Mouse (Mus musculus) MEL (cell line): ENCODE measurements around the gene Ifi47. TPM values are rescaled to one million over a fixed set of nuclear protein-coding genes. Genes with fewer than 3 reads are reported as not detected.

Source experiments
- DNase-seq: peaks from one replicate; pipeline ENCODE4 v3.0.0; 2011; ENCODE audit warnings: low read depth, low spot score
- H3K27ac ChIP-seq: 2 replicates; pipeline ENCODE4 v1.5.1; 2012; ENCODE audit warnings: low read depth, mild to moderate bottlenecking, control low read depth, low read length, moderate library complexity; ENCODE audit not compliant: control insufficient read depth
- H3K27me3 ChIP-seq, 2 experiments: fragments of 150-350 bp in 1 of 2; sonication (generic) in 1 of 2; 2 replicates each; pipeline ENCODE4 v1.6.1; 2012; ENCODE audit warnings: low read length in 2 of 2, mild to moderate bottlenecking in 2 of 2, improper control_type of control experiment in 1 of 2, moderate library complexity in 1 of 2; ENCODE audit not compliant: insufficient read depth in 2 of 2, control insufficient read depth in 1 of 2
- H3K36me3 ChIP-seq, 2 experiments: 2 replicates each; pipeline ENCODE4 v1.6.1; 2012 to 2014; ENCODE audit warnings: low read length in 2 of 2, improper control_type of control experiment in 1 of 2, inconsistent platforms in 1 of 2, mild to moderate bottlenecking in 1 of 2; ENCODE audit not compliant: insufficient read depth in 2 of 2, control insufficient read depth in 1 of 2
- H3K4me1 ChIP-seq, 2 experiments: fragments of 150-350 bp in 1 of 2; sonication (generic) in 1 of 2; 2 replicates each; pipeline ENCODE4 v1.6.1; 2012; ENCODE audit warnings: low read length in 2 of 2, improper control_type of control experiment in 1 of 2, mild to moderate bottlenecking in 1 of 2; ENCODE audit not compliant: insufficient read depth in 2 of 2, control insufficient read depth in 1 of 2
- H3K4me3 ChIP-seq, 2 experiments: fragments of 150-350 bp in 1 of 2; sonication (generic) in 1 of 2; 2 replicates each; pipeline ENCODE4 v1.5.1; 2012; ENCODE audit warnings: low read depth in 2 of 2, low read length in 2 of 2, mild to moderate bottlenecking in 2 of 2, moderate library complexity in 2 of 2, control low read depth in 1 of 2, improper control_type of control experiment in 1 of 2; ENCODE audit not compliant: control insufficient read depth in 1 of 2, insufficient read depth in 1 of 2
- H3K79me2 ChIP-seq: 2 replicates; pipeline ENCODE4 v1.6.1; 2012; ENCODE audit warnings: mild to moderate bottlenecking, low read length, moderate library complexity; ENCODE audit not compliant: control insufficient read depth, poor library complexity, insufficient read depth
- H3K9ac ChIP-seq: 2 replicates; pipeline ENCODE4 v1.6.1; 2012; ENCODE audit warnings: low read depth, mild to moderate bottlenecking, control low read depth, low read length, moderate library complexity; ENCODE audit not compliant: control insufficient read depth, poor library complexity, severe bottlenecking
- H3K9me3 ChIP-seq: fragments of 150-350 bp; sonication (generic); replicated peaks from 2 replicates; pipeline ENCODE4 v1.6.1; 2012; ENCODE audit warnings: mild to moderate bottlenecking, low read length, improper control_type of control experiment, moderate library complexity; ENCODE audit not compliant: insufficient read depth
- CHD1 ChIP-seq: IDR thresholded peaks from 2 replicates; pipeline ENCODE4 v1.6.1; 2012; ENCODE audit warnings: low read depth, mild to moderate bottlenecking, inconsistent platforms, low read length, improper control_type of control experiment
- CHD2 ChIP-seq: IDR thresholded peaks from 2 replicates; pipeline ENCODE4 v1.6.1; 2011; ENCODE audit warnings: low read length, improper control_type of control experiment
- E2F4 ChIP-seq: IDR thresholded peaks from 2 replicates; pipeline ENCODE4 v1.6.1; 2011; ENCODE audit warnings: low read depth, low read length, improper control_type of control experiment, borderline replicate concordance
- EP300 ChIP-seq, 2 experiments: IDR thresholded peaks; 2 replicates each; pipeline ENCODE4 v1.6.1; 2011; ENCODE audit warnings: improper control_type of control experiment in 2 of 2, low read length in 2 of 2, low read depth in 1 of 2, mild to moderate bottlenecking in 1 of 2
- GABPA ChIP-seq: IDR thresholded peaks from 2 replicates; pipeline ENCODE4 v1.6.1; 2012; ENCODE audit warnings: low read depth, mild to moderate bottlenecking, inconsistent platforms, low read length, improper control_type of control experiment, moderate library complexity
- JUND ChIP-seq: IDR thresholded peaks from 2 replicates; pipeline ENCODE4 v1.6.1; 2011; ENCODE audit warnings: low read depth, mild to moderate bottlenecking, improper control_type of control experiment, low read length
- MAFK ChIP-seq: IDR thresholded peaks from 2 replicates; pipeline ENCODE4 v1.6.1; 2011; ENCODE audit warnings: low read depth, mild to moderate bottlenecking, low read length, improper control_type of control experiment, borderline replicate concordance
- MXI1 ChIP-seq: IDR thresholded peaks from 2 replicates; pipeline ENCODE4 v1.6.1; 2011; ENCODE audit warnings: mild to moderate bottlenecking, low read depth, low read length, improper control_type of control experiment
- MYB ChIP-seq: IDR thresholded peaks from 2 replicates; pipeline ENCODE4 v1.6.1; 2011; ENCODE audit warnings: mild to moderate bottlenecking, low read depth, low read length, improper control_type of control experiment
- NELFE ChIP-seq: IDR thresholded peaks from 2 replicates; pipeline ENCODE4 v1.6.1; 2011; ENCODE audit warnings: low read depth, low read length, improper control_type of control experiment
- POLR2A ChIP-seq, 2 experiments: IDR thresholded peaks; 2 replicates each; pipeline ENCODE4 v1.6.1; 2011 to 2012; ENCODE audit warnings: low read length in 2 of 2, mild to moderate bottlenecking in 2 of 2, control low read depth in 1 of 2, improper control_type of control experiment in 1 of 2, low read depth in 1 of 2, moderate library complexity in 1 of 2; ENCODE audit not compliant: control insufficient read depth in 1 of 2, insufficient read depth in 1 of 2, poor library complexity in 1 of 2
- POLR2AphosphoS2 ChIP-seq: IDR thresholded peaks from 2 replicates; pipeline ENCODE4 v1.6.1; 2011; ENCODE audit warnings: low read length, improper control_type of control experiment
- POLR2AphosphoS5 ChIP-seq: IDR thresholded peaks from 2 replicates; pipeline ENCODE4 v1.6.1; 2012; ENCODE audit warnings: low read depth, borderline replicate concordance, mild to moderate bottlenecking, inconsistent platforms, low read length, moderate library complexity, mixed read lengths
- RCOR1 ChIP-seq: IDR thresholded peaks from 2 replicates; pipeline ENCODE4 v1.6.1; 2012; ENCODE audit warnings: low read depth, mild to moderate bottlenecking, inconsistent platforms, low read length, improper control_type of control experiment
- SMC3 ChIP-seq: IDR thresholded peaks from 2 replicates; pipeline ENCODE4 v1.6.1; 2011; ENCODE audit warnings: low read depth, low read length, improper control_type of control experiment
- TAL1 ChIP-seq: IDR thresholded peaks from 2 replicates; pipeline ENCODE4 v1.6.1; 2012; ENCODE audit warnings: mild to moderate bottlenecking, inconsistent platforms, low read length, moderate library complexity, mixed read lengths
- TCF12 ChIP-seq: IDR thresholded peaks from 2 replicates; pipeline ENCODE4 v1.6.1; 2014; ENCODE audit warnings: low read depth, mild to moderate bottlenecking, inconsistent platforms, low read length, improper control_type of control experiment, moderate library complexity
- USF2 ChIP-seq, 2 experiments: IDR thresholded peaks; 2 replicates each; pipeline ENCODE4 v1.6.1; 2011 to 2012; ENCODE audit warnings: improper control_type of control experiment in 2 of 2, low read length in 2 of 2, borderline replicate concordance in 1 of 2, inconsistent platforms in 1 of 2, low read depth in 1 of 2, mild to moderate bottlenecking in 1 of 2; ENCODE audit not compliant: insufficient read depth in 1 of 2
- ZKSCAN1 ChIP-seq: IDR thresholded peaks from 2 replicates; pipeline ENCODE4 v1.6.1; 2012; ENCODE audit warnings: low read depth, mild to moderate bottlenecking, inconsistent platforms, low read length, improper control_type of control experiment, moderate library complexity
- ZMIZ1 ChIP-seq: IDR thresholded peaks from 2 replicates; pipeline ENCODE4 v1.6.1; 2012; ENCODE audit warnings: low read depth, mild to moderate bottlenecking, inconsistent platforms, low read length, improper control_type of control experiment, moderate library complexity
- ZNF384 ChIP-seq: IDR thresholded peaks from 2 replicates; pipeline ENCODE4 v1.6.1; 2012; ENCODE audit warnings: low read depth, mild to moderate bottlenecking, inconsistent platforms, low read length, improper control_type of control experiment
- polyA plus RNA-seq, 2 experiments: library from polyadenylated mRNA; stranded (reverse) in 1 of 2; unstranded in 1 of 2; fragments of >175 nt in 1 of 2; fragments of >200 nt in 1 of 2; gene quantifications; 2 replicates each; pipeline versions ENCODE4 v1.2.1 to v1.2.4; 2012; ENCODE audit warnings: low replicate concordance in 2 of 2, low read depth in 1 of 2; ENCODE audit not compliant: insufficient read length in 2 of 2, insufficient read depth in 1 of 2, missing spikeins in 1 of 2
- total RNA-seq: library from RNA; depleted of rRNA; stranded (reverse); fragments of 300-350 nt; gene quantifications from 2 replicates; pipeline ENCODE4 v1.2.3, GENCODE M21; 2012

Ifi47 gene
- total and polyA plus RNA-seq, 3 experiments, result 26.4 to 35.2 TPM; not detected in 1

- no peaks in the 10 kb centered on the region for H3K36me3 ChIP-seq
- peaks cover 0 to 2% of the 10 kb centered on the region in 2 experiments; a peak in 2 of 4 replicates for H3K27me3 ChIP-seq
- H3K4me1 ChIP-seq, result no peaks in the 10 kb centered on the region
- H3K79me2 ChIP-seq, result no peaks in the 10 kb centered on the region
- no peak overlapping the region for H3K4me3 ChIP-seq
- DNase-seq, result no peak
- no peak for TF ChIP-seq MYB
- TF ChIP-seq ZNF384, result no peak
- TF ChIP-seq E2F4, result no peak
- TF ChIP-seq USF2 (IDR thresholded peaks at IDR 0.05; ENCODE audit: borderline replicate concordance in 1 of 2, insufficient read depth in 1 of 2, low read depth in 1 of 2, low read length in 2 of 2), result no peak
- TF ChIP-seq EP300 (IDR thresholded peaks at IDR 0.05; ENCODE audit: low read depth in 1 of 2, low read length in 2 of 2), result no peak
- TF ChIP-seq POLR2A (IDR thresholded peaks at IDR 0.05; ENCODE audit: control insufficient read depth in 1 of 2, insufficient read depth in 1 of 2, low read depth in 1 of 2, low read length in 2 of 2, poor library complexity in 1 of 2), result no peak
- TF ChIP-seq ZKSCAN1, result no peak
- no peak for TF ChIP-seq RCOR1
- no peak for TF ChIP-seq TCF12
- TF ChIP-seq JUND, result no peak
- no peak for TF ChIP-seq TAL1
- no peak for TF ChIP-seq GABPA
- TF ChIP-seq ZMIZ1, result no peak
- TF ChIP-seq MAFK, result no peak
- TF ChIP-seq CHD2, result no peak
- no peak for TF ChIP-seq NELFE
- no peak for TF ChIP-seq POLR2AphosphoS2
- no peak for TF ChIP-seq CHD1
- no peak for TF ChIP-seq MXI1
- H3K9me3 ChIP-seq, result no peaks in the 10 kb centered on the region
- no peak overlapping the region for H3K27ac ChIP-seq
- no peak overlapping the region for H3K9ac ChIP-seq
Observed at GRCm38 (mm10) chr11:49112624-49113219, 36.3 kb downstream of the Ifi47 start.

DNA sequence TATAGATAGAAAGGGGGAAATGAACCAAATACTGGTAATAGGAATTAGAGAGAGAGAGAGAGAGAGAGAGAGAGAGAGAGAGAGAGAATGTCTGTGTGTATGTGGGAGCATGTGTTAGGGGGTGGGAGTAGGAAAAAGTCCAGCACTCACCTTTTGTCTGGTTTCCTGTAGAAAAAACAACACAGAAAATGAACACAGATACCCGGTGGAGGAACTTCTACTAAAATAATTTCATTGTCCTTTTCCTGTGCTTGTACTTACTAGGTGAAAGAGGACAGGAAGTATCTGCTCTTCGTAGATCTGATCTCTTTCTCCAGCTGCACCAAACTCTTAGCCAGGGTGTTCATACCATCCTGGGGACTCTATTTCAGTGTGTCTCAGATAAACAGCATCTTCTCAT is 37.8 kb downstream of the Ifi47 start:
- H3K4me1 ChIP-seq, result no peaks in the 10 kb centered on the region
- no peak overlapping the region for H3K4me3 ChIP-seq
- no peaks in the 10 kb centered on the region for H3K36me3 ChIP-seq
- H3K27ac ChIP-seq, result no peak overlapping the region
- no peak overlapping the region for H3K9ac ChIP-seq
- no peak for DNase-seq
- no peaks in the 10 kb centered on the region for H3K79me2 ChIP-seq
- peaks cover 0 to 2% of the 10 kb centered on the region in 2 experiments; a peak in 2 of 4 replicates for H3K27me3 ChIP-seq
- H3K9me3 ChIP-seq, result no peaks in the 10 kb centered on the region
- TF ChIP-seq SMC3, result no peak
- no peak for TF ChIP-seq POLR2AphosphoS5
- TF ChIP-seq, all 39 proteins: peak for 0
